Mouse (Mus musculus) left cerebral cortex, postnatal 10 days (tissue): ENCODE measurements around the gene Mphosph6. TPM values are rescaled to one million over a fixed set of nuclear protein-coding genes. Genes with fewer than 3 reads are reported as not detected.

ENCODE experiments used
- DNase-seq, 2 experiments: peaks; one replicate each; pipeline ENCODE4 v3.0.0; 2021 to 2022; ENCODE audit warnings: low spot score in 2 of 2, mixed read lengths in 1 of 2; ENCODE audit errors: extremely low spot score in 1 of 2
- intact Hi-C: fragments of 180-260 bp; cut with DNase I; formaldehyde crosslinking; loops from one replicate; pipeline ENCODE4 v1.15.1; 2025
- total RNA-seq, 2 experiments: library from RNA; stranded (reverse); gene quantifications; 2 replicates each; pipeline ENCODE4 v1.2.3; 2021

The Mphosph6 gene
- total RNA-seq = 10 to 100 TPM; 20.7 to 21.6 TPM

GRCm38 (mm10) chr8:117801443-117802298 is at the start of gene Mphosph6:
Gene Mphosph6 (minus strand): TSS chr8:117801943.
- intact Hi-C loops = no loop called here

GRCm38 (mm10) chr8:117850420-117850819 is 48.7 kb upstream of the Mphosph6 start:
- intact Hi-C loops = no loop called here
- no peak for DNase-seq

More at GRCm38 (mm10) chr8:117801443-117802298, at the start of gene Mphosph6:
- DNase-seq = peak; percentile 93 to 98

- DNase-seq = no peak
- intact Hi-C loops = no loop called here
Observed at GRCm38 (mm10) chr8:117847865-117848264, 46.1 kb upstream of the Mphosph6 start.

- intact Hi-C loops = no loop called here
- no peak for DNase-seq
Observed at GRCm38 (mm10) chr8:117843694-117844093, 42.0 kb upstream of the Mphosph6 start.

- intact Hi-C loops = no loop called here
- no peak for DNase-seq
Observed at GRCm38 (mm10) chr8:117813524-117813923, 11.8 kb upstream of the Mphosph6 start.

GRCm38 (mm10) chr8:117810676-117811075 is 8.9 kb upstream of the Mphosph6 start:
- intact Hi-C loops = no loop called here
- no peak for DNase-seq

GRCm38 (mm10) chr8:117805419-117805818 is 3.7 kb upstream of the Mphosph6 start:
- no peak for DNase-seq
- intact Hi-C loops = no loop called here

GRCm38 (mm10) chr8:117802299-117802689 is 551 bp upstream of the Mphosph6 start:
- peak in 1 of 2 experiments; percentile 32 for DNase-seq
- intact Hi-C loops = no loop called here

GRCm38 (mm10) chr8:117798066-117798465 is 3.7 kb downstream of the Mphosph6 start:
- DNase-seq = no peak
- intact Hi-C loops = no loop called here

- DNase-seq = no peak
- intact Hi-C loops = no loop called here
Observed at GRCm38 (mm10) chr8:117796464-117796863, 5.3 kb downstream of the Mphosph6 start.

- intact Hi-C loops = no loop called here
Observed at GRCm38 (mm10) chr8:117794581-117794980, 7.2 kb downstream of the Mphosph6 start.

GRCm38 (mm10) chr8:117792616-117793144 is 9.1 kb downstream of the Mphosph6 start:
- DNase-seq = no peak
- intact Hi-C loops = no loop called here

More at GRCm38 (mm10) chr8:117794581-117794980, 7.2 kb downstream of the Mphosph6 start:
- no peak for DNase-seq

GRCm38 (mm10) chr8:117786428-117786827 is 15.3 kb downstream of the Mphosph6 start:
- intact Hi-C loops = no loop called here
- DNase-seq = no peak

GRCm38 (mm10) chr8:117783021-117783420 is 18.7 kb downstream of the Mphosph6 start:
- DNase-seq = no peak

GRCm38 (mm10) chr8:117781375-117782129 is 20.2 kb downstream of the Mphosph6 start:
- DNase-seq = no peak
- intact Hi-C loops = no loop called here

More at GRCm38 (mm10) chr8:117783021-117783420, 18.7 kb downstream of the Mphosph6 start:
- intact Hi-C loops = no loop called here

- no peak for DNase-seq
- intact Hi-C loops = no loop called here
Observed at GRCm38 (mm10) chr8:117779344-117779743, 22.4 kb downstream of the Mphosph6 start.

GRCm38 (mm10) chr8:117778531-117779322 is 23.0 kb downstream of the Mphosph6 start:
- intact Hi-C loops = no loop called here
- peak in 1 of 2 experiments; percentile 36 for DNase-seq

GRCm38 (mm10) chr8:117776075-117776474 is 25.7 kb downstream of the Mphosph6 start:
- intact Hi-C loops = no loop called here

GRCm38 (mm10) chr8:117775626-117776025 is 26.1 kb downstream of the Mphosph6 start:
- intact Hi-C loops = no loop called here
- DNase-seq = no peak

More at GRCm38 (mm10) chr8:117776075-117776474, 25.7 kb downstream of the Mphosph6 start:
- no peak for DNase-seq
